Mouse (Mus musculus) forebrain, embryonic 12.5 days (tissue): ENCODE measurements around the gene Fsd2. TPM values are rescaled to one million over a fixed set of nuclear protein-coding genes. Genes with fewer than 3 reads are reported as not detected.

ENCODE experiments used
- ATAC-seq: fragments of 200-750 bp; cut with Nextera tagmentation; 2 replicates; pipeline ENCODE4 v1.8.0; 2017; ENCODE audit warnings: moderate TSS enrichment; ENCODE audit not compliant: low FRiP score
- H3K27ac ChIP-seq: fragments of 300-500 bp; sonication (generic); 2 replicates; pipeline ENCODE4 v1.5.1; 2016; ENCODE audit warnings: mild to moderate bottlenecking
- H3K27me3 ChIP-seq: fragments of 300-500 bp; sonication (generic); 2 replicates; pipeline ENCODE4 v1.6.1; 2016; ENCODE audit warnings: mild to moderate bottlenecking
- H3K36me3 ChIP-seq: fragments of 300-500 bp; sonication (generic); replicated peaks from 2 replicates; pipeline ENCODE4 v1.6.1; 2016; ENCODE audit warnings: mild to moderate bottlenecking
- H3K4me1 ChIP-seq: fragments of 300-500 bp; sonication (generic); 2 replicates; pipeline ENCODE4 v1.6.1; 2016
- H3K4me2 ChIP-seq: fragments of 300-500 bp; sonication (generic); 2 replicates; pipeline ENCODE4 v1.6.1; 2016; ENCODE audit warnings: mild to moderate bottlenecking, moderate library complexity
- H3K4me3 ChIP-seq: fragments of 300-500 bp; sonication (generic); replicated peaks from 2 replicates; pipeline ENCODE4 v1.5.1; 2016; ENCODE audit warnings: mild to moderate bottlenecking
- H3K9ac ChIP-seq: fragments of 300-500 bp; sonication (generic); 2 replicates; pipeline ENCODE4 v1.6.1; 2016; ENCODE audit warnings: mild to moderate bottlenecking
- H3K9me3 ChIP-seq: fragments of 300-500 bp; sonication (generic); 2 replicates; pipeline ENCODE4 v1.6.1; 2016
- WGBS: fragments of 180-500 bp; shearing (Covaris S2); methylation state at CpG from one replicate; pipeline ENCODE4 v1.1.7; 2016; 5-methylcytosine and 5-hydroxymethylcytosine counted together
- polyA plus RNA-seq: library from polyadenylated mRNA; unstranded; fragments of >200 nt; fragmentation: Nextera tagmentation; extraction: Ambion mirVana; gene quantifications from 2 replicates; pipeline ENCODE4 v1.2.1, GENCODE M21; 2016

Fsd2 gene
- polyA plus RNA-seq, 1 experiment from 2014 or later: 0.31 TPM

GRCm38 (mm10) chr7:81571108-81571940, 4.6 kb upstream of the Fsd2 start, which contains the start of gene Whamm:
TSS of gene Whamm (plus strand) at chr7:81571266.
- no peaks in the 10 kb centered on the region for H3K27me3 ChIP-seq
- peak; percentile 100 for ATAC-seq
- WGBS: under 1% methylated on average over 80 of the region's 96 CpGs
- peaks cover 5% of the 10 kb centered on the region for H3K36me3 ChIP-seq
- peak within 1 kb of the TSS; percentile 77 for H3K4me2 ChIP-seq
- peak within 1 kb of the TSS; percentile 97 for H3K27ac ChIP-seq
- H3K9me3 ChIP-seq: no peaks in the 10 kb centered on the region
- H3K4me3 ChIP-seq: peak within 1 kb of the TSS; percentile 86
- peak within 1 kb of the TSS; percentile 85 for H3K9ac ChIP-seq
- H3K4me1 ChIP-seq: peaks cover 10% of the 10 kb centered on the region

- H3K9ac ChIP-seq: no peak overlapping the region
- H3K27ac ChIP-seq: no peak overlapping the region
- WGBS: 4% methylated on average over 5 of the region's 5 CpGs
- H3K4me2 ChIP-seq: peak overlapping the region; percentile 77
- peaks cover 10% of the 10 kb centered on the region for H3K4me1 ChIP-seq
- H3K4me3 ChIP-seq: peak overlapping the region; percentile 86
- H3K36me3 ChIP-seq: peaks cover under 1% of the 10 kb centered on the region
- no peaks in the 10 kb centered on the region for H3K27me3 ChIP-seq
- no peaks in the 10 kb centered on the region for H3K9me3 ChIP-seq
- ATAC-seq: no peak
These were observed 4.0 kb upstream of the Fsd2 start for GRCm38 (mm10) chr7:81570752-81571107.

DNA sequence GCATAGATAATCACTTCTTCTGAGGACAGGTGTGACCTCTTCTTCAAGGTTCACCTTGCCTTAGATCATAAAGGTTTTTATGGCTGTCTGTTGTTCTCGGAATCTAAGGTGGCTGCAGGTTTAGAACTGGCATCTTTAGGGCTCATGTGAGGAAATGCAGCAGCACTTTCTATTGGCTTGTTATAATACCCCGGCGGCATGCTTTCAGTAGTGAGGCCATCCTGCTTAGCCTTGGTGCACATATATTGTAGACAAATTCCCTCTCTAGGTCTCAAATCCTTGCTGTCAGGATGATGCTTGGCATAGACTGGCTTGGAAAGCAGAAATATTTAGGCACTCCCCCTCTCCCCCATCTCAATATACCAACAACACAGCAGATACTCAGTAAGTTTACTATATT, 3.5 kb upstream of the Fsd2 start:
- WGBS: 91% methylated on average over 3 of the region's 3 CpGs
- Histone ChIP-seq H3K27me3 (no peaks in the 10 kb centered on the region), H3K9ac (no peak overlapping the region), H3K4me2 (no peak overlapping the region), H3K36me3 (no peaks in the 10 kb centered on the region), H3K4me3 (no peak overlapping the region), H3K27ac (no peak overlapping the region), H3K9me3 (no peaks in the 10 kb centered on the region), H3K4me1 (peaks cover 10% of the 10 kb centered on the region)
- no peak for ATAC-seq

GRCm38 (mm10) chr7:81569851-81570250, 3.1 kb upstream of the Fsd2 start:
- H3K36me3 ChIP-seq: no peaks in the 10 kb centered on the region
- no peaks in the 10 kb centered on the region for H3K9me3 ChIP-seq
- no peak overlapping the region for H3K9ac ChIP-seq
- no peak overlapping the region for H3K4me3 ChIP-seq
- H3K27me3 ChIP-seq: no peaks in the 10 kb centered on the region
- peaks cover 10% of the 10 kb centered on the region for H3K4me1 ChIP-seq
- H3K27ac ChIP-seq: no peak overlapping the region
- H3K4me2 ChIP-seq: no peak overlapping the region
- 91% methylated on average over 1 of the region's 1 CpGs for WGBS
- no peak for ATAC-seq

DNA sequence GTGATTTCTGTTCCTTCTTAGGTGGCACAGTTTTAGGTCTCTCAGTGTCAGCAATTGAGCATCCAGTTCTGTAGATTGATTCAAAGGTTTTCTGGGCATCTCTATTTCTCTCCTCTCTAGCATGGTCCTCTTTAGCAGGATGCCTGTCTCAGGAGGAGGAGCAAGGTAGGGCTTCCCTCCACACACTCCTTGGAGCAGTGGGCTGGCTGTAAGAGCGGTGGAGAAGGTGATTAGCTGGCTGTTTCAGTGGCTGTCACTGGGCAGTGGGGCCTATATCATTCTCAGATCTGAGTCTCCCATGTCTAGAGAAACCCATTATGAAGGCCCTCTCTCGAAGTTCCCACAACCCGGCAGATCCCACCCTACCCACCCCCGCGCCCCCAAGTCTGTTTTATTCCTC, 652 bp upstream of the Fsd2 start:
- peaks cover 5% of the 10 kb centered on the region for H3K4me1 ChIP-seq
- H3K4me2 ChIP-seq: no peak overlapping the region
- no peak overlapping the region for H3K27ac ChIP-seq
- H3K9me3 ChIP-seq: no peaks in the 10 kb centered on the region
- no peaks in the 10 kb centered on the region for H3K36me3 ChIP-seq
- H3K4me3 ChIP-seq: no peak overlapping the region
- no peak for ATAC-seq
- H3K9ac ChIP-seq: no peak overlapping the region
- H3K27me3 ChIP-seq: no peaks in the 10 kb centered on the region
- 96% methylated on average over 5 of the region's 5 CpGs for WGBS

DNA sequence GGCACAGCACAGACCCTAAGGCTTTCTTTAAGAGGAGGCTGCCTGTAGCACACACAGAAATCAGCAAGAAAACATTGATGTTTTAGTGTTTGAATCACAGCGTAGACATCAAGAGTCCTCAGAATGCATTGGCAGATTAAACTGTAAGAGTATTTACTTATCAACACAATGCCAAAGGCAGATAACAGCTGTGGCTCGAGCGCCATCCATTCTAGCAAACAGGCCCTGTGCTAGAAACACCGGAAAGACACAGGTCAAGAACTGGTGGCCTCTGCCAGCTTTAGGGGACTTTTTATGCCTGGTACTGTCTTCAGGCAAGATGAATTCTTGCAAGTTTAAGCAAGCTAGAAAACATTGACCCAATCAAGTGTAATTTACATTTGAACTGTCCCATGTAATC, 412 bp downstream of the Fsd2 start:
- no peaks in the 10 kb centered on the region for H3K9me3 ChIP-seq
- H3K4me3 ChIP-seq: no peak overlapping the region
- no peaks in the 10 kb centered on the region for H3K36me3 ChIP-seq
- no peak overlapping the region for H3K27ac ChIP-seq
- no peak for ATAC-seq
- no peaks in the 10 kb centered on the region for H3K27me3 ChIP-seq
- H3K9ac ChIP-seq: no peak overlapping the region
- H3K4me2 ChIP-seq: no peak overlapping the region
- H3K4me1 ChIP-seq: no peaks in the 10 kb centered on the region; the same call in 1 of the 2 replicates
- 75% methylated on average over 4 of the region's 4 CpGs for WGBS

- no peak for ATAC-seq
- 73% methylated on average over 7 of the region's 7 CpGs for WGBS
- H3K27ac ChIP-seq: peak overlapping the region; percentile 59; the same call in 1 of the 2 replicates
These were observed 1.2 kb downstream of the Fsd2 start for GRCm38 (mm10) chr7:81565381-81566055.

DNA sequence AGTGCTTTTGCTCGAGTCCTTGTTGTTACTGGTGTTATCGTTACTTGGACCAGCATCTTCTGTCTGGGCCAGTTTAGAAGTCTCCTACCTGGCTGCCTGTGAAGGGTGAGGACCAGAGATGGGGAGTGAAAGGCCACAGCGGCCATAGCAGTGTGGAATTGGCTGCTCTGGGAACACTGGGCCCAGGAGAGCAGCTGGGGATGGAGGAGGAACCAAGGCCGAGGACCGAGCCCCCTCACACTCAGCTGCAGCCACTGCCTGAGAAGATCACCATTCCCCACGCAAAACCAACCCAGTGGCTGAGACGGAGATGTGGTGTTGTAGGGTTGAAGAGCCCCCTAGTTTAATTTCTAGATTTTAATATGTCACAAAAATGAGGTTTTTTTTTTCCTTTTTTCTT, 2.0 kb downstream of the Fsd2 start:
- no peak overlapping the region for H3K27ac ChIP-seq
- WGBS: 82% methylated on average over 7 of the region's 7 CpGs

More at GRCm38 (mm10) chr7:81565381-81566055, 1.2 kb downstream of the Fsd2 start:
- H3K4me1 ChIP-seq: peaks cover 2% of the 10 kb centered on the region
- H3K36me3 ChIP-seq: no peaks in the 10 kb centered on the region
- no peaks in the 10 kb centered on the region for H3K27me3 ChIP-seq
- H3K4me3 ChIP-seq: no peak overlapping the region
- H3K9ac ChIP-seq: no peak overlapping the region
- no peaks in the 10 kb centered on the region for H3K9me3 ChIP-seq
- H3K4me2 ChIP-seq: no peak overlapping the region

DNA sequence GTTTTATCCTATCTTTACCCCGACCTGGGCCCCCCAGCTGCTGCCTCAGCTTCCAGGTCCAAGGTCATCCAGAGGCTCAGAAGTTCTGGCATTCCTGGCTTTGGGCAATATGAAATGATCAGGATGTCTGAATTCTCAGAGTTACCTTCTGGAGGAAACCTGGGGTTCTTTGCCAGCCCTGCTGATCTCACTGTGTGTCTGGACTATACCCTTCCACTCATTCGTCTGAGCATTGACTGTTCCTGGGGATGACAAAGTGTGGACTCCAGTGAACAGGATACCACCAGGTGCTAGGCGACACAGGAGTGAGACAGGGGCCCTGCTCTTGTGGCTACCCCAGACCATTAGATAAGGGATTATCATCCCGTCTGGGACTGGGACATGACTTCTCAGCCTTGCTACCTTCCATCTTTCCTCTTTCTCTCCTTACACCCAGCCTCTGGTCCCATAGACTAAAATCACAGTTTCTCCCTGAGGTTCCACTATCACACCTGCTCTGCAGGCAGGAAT, 3.2 kb downstream of the Fsd2 start:
- Histone ChIP-seq H3K27me3 (no peaks in the 10 kb centered on the region; the same call in 1 of the 2 replicates), H3K4me3 (no peak overlapping the region), H3K4me2 (no peak overlapping the region), H3K36me3 (no peaks in the 10 kb centered on the region), H3K27ac (no peak overlapping the region), H3K4me1 (peaks cover 7% of the 10 kb centered on the region), H3K9me3 (no peaks in the 10 kb centered on the region), H3K9ac (no peak overlapping the region)
- ATAC-seq: no peak
- WGBS: 78% methylated on average over 4 of the region's 4 CpGs

More for the DNA sequence above, 2.0 kb downstream of the Fsd2 start:
- no peaks in the 10 kb centered on the region for H3K9me3 ChIP-seq
- H3K4me2 ChIP-seq: no peak overlapping the region
- H3K4me3 ChIP-seq: no peak overlapping the region
- H3K36me3 ChIP-seq: no peaks in the 10 kb centered on the region
- H3K4me1 ChIP-seq: peaks cover 7% of the 10 kb centered on the region
- no peak overlapping the region for H3K9ac ChIP-seq
- no peaks in the 10 kb centered on the region for H3K27me3 ChIP-seq
- ATAC-seq: no peak

- no peak for ATAC-seq
- Histone ChIP-seq H3K4me1 (peaks cover 7% of the 10 kb centered on the region), H3K27me3 (no peaks in the 10 kb centered on the region; the same call in 1 of the 2 replicates), H3K9me3 (no peaks in the 10 kb centered on the region), H3K36me3 (no peaks in the 10 kb centered on the region), H3K4me3 (no peak overlapping the region), H3K27ac (peak overlapping the region; percentile 16; the same call in 1 of the 2 replicates), H3K4me2 (no peak overlapping the region), H3K9ac (no peak overlapping the region)
- 78% methylated on average over 5 of the region's 5 CpGs for WGBS
These were observed 5.5 kb downstream of the Fsd2 start for GRCm38 (mm10) chr7:81561211-81561610.

GRCm38 (mm10) chr7:81560101-81561049, 6.4 kb downstream of the Fsd2 start:
- ATAC-seq: 0 out of 2 replicates have a peak, but pooled peaks have one; percentile 36
- Histone ChIP-seq H3K9ac (no peak overlapping the region), H3K4me3 (no peak overlapping the region), H3K9me3 (no peaks in the 10 kb centered on the region), H3K4me2 (no peak overlapping the region), H3K4me1 (peaks cover 7% of the 10 kb centered on the region), H3K27ac (peak overlapping the region; percentile 46), H3K27me3 (no peaks in the 10 kb centered on the region; the same call in 1 of the 2 replicates), H3K36me3 (no peaks in the 10 kb centered on the region)
- WGBS: 69% methylated on average over 8 of the region's 8 CpGs
